1 mouse cellular context compared by ENCODE assay signal in the genomic region with DNA sequence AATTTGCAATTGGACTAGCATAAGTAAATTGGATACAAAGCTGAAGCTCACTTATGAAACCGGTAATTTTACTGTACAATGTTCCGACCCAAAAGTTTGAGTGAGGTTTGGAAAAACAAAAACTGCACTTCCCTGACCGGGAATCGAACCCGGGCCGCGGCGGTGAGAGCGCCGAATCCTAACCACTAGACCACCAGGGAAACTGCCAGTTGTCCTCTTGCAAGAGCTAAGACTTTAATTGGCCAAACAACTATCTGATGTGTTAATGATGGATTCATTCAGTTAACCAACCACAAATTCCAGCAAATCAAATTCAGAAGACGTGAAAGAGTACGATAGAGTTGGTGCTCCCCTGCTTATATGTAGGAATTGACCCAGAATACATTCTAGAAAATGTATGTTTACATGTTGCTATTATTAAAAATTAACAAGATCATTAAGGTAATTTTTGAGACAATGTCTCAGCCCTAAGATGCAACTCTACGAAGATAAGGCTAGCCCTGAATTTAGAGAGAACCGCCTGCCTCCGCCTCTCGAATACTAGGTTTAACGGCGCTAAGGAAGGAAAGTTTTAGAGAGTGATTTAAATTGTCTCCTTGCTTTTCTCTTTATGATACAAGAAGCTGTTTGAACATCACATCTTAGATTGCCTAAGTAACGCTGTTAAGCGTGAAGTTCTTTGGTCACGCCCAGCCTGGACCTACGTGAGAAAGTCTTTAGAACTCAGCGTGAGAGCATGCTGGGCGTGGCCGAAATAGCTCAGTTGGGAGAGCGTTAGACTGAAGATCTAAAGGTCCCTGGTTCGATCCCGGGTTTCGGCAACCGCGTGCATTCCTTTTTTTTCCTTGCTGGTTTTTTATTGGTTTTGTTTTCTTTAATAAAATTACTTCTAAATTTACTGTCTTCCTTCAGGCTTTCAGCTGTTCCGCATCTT.
TF ChIP-seq lines count a peak whose summit lies in the region.

No protein-coding gene starts in this region.

TF ChIP-seq in CH12.LX, 34 proteins besides CTCF, POLR2A, EP300 and RAD21:
- TF ChIP-seq GABPA (IDR thresholded peaks at IDR 0.05; ENCODE audit: insufficient replicate concordance, low read depth, low read length) (no peak), ZNF384 (IDR thresholded peaks at IDR 0.05; ENCODE audit: low read depth, low read length) (no peak), ZMIZ1 (IDR thresholded peaks at IDR 0.05; ENCODE audit: low read depth, low read length) (no peak), TCF12 (IDR thresholded peaks at IDR 0.05; ENCODE audit: low read depth, low read length) (no peak), CHD2 (IDR thresholded peaks at IDR 0.05; ENCODE audit: low read length) (no peak), E2F4 (IDR thresholded peaks at IDR 0.05; ENCODE audit: insufficient replicate concordance, low read depth, low read length) (0 out of 2 replicates have a peak, but pooled peaks have one; percentile 70), USF1 (IDR thresholded peaks at IDR 0.05; ENCODE audit: low read depth, low read length) (no peak), MXI1 (IDR thresholded peaks at IDR 0.05; ENCODE audit: low read depth, low read length) (peak; percentile 60; the same call in 1 of the 2 replicates), ELF1 (IDR thresholded peaks at IDR 0.05; ENCODE audit: low read depth, low read length) (peak; percentile 97), MYC (IDR thresholded peaks at IDR 0.05; ENCODE audit: low read depth, low read length) (no peak; the same call in 1 of the 2 replicates), JUN (IDR thresholded peaks at IDR 0.05; ENCODE audit: insufficient read depth, low read depth, low read length) (no peak), NELFE (IDR thresholded peaks at IDR 0.05; ENCODE audit: low read depth, low read length) (no peak), NRF1 (IDR thresholded peaks at IDR 0.05; ENCODE audit: low read depth, low read length) (peak; percentile 67), TBP (conservative IDR thresholded peaks at IDR 0.05; ENCODE audit: low read depth, low read length) (peak; percentile 99), ZKSCAN1 (IDR thresholded peaks at IDR 0.05; ENCODE audit: borderline replicate concordance, low read depth, low read length) (no peak), KAT2A (IDR thresholded peaks at IDR 0.05; ENCODE audit: insufficient replicate concordance, low read length) (peak; percentile 86; the same call in 1 of the 2 replicates), RCOR1 (conservative IDR thresholded peaks at IDR 0.05; ENCODE audit: low read depth, low read length) (no peak), BHLHE40 (IDR thresholded peaks at IDR 0.05; ENCODE audit: low read depth, low read length) (peak; percentile 5; the same call in 1 of the 2 replicates), USF2 (conservative IDR thresholded peaks at IDR 0.05; ENCODE audit: low read depth, low read length) (no peak), MAX (IDR thresholded peaks at IDR 0.05; ENCODE audit: low read length) (no peak), MEF2A (IDR thresholded peaks at IDR 0.05; ENCODE audit: borderline replicate concordance, low read depth, low read length) (0 out of 2 replicates have a peak, but pooled peaks have one; percentile 6), POLR2AphosphoS2 (IDR thresholded peaks at IDR 0.05; ENCODE audit: low read depth, low read length) (no peak), MAZ (IDR thresholded peaks at IDR 0.05; ENCODE audit: low read depth, low read length) (no peak), MAFK (IDR thresholded peaks at IDR 0.05; ENCODE audit: insufficient replicate concordance, low read length) (peak; percentile 96), HCFC1 (IDR thresholded peaks at IDR 0.05; ENCODE audit: low read depth, low read length) (no peak), CHD1 (IDR thresholded peaks at IDR 0.05; ENCODE audit: low read depth, low read length) (no peak), IRF4 (IDR thresholded peaks at IDR 0.05; ENCODE audit: low read depth, low read length) (no peak; the same call in 1 of the 2 replicates), SIN3A (IDR thresholded peaks at IDR 0.05; ENCODE audit: low read length) (no peak; the same call in 1 of the 2 replicates)
